Mouse (Mus musculus): ENCODE data around the gene Cstad. TPM values are rescaled to one million over a fixed set of nuclear protein-coding genes. Genes with fewer than 3 reads are reported as not detected.

Gene Cstad
- total and polyA plus RNA-seq, 3 experiments, result not detected

DNA sequence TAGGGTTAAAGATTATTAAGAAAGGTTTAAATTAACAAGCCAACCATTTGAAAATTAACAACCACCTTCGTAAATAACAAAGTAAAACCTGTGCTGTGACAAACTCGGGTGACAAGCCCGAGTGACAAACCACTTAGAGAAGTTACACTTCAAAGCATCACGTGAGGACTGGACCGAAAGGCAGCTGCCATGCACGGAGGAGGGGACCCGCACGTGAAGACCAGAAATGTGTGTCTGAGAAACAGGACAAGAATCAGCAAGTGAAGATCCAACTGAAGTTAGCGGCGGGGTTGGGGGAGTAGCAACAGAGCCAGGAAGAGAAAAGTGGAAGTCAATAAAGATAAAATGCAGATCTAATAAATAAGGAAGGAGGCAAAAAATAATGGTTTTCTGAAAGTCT lies 29.0 kb downstream of the Cstad start:
- H3K4me1 ChIP-seq (ENCODE audit: control insufficient read depth in 1 of 2, insufficient read depth in 2 of 2, low read length in 2 of 2), result peaks cover 3 to 4% of the 10 kb centered on the region in 2 experiments; a peak in 3 of 4 replicates
- H3K9me3 ChIP-seq (replicated peaks; ENCODE audit: insufficient read depth, low read length), result no peaks in the 10 kb centered on the region
- H3K4me3 ChIP-seq (ENCODE audit: control insufficient read depth in 1 of 2, insufficient read depth in 1 of 2, low read depth in 2 of 2, low read length in 2 of 2), result peak overlapping the region; percentile 48 to 64
- TF ChIP-seq CHD2 (IDR thresholded peaks at IDR 0.05; ENCODE audit: low read length), result no peak
- TF ChIP-seq BHLHE40 (IDR thresholded peaks at IDR 0.05; ENCODE audit: borderline replicate concordance, low read depth, low read length), result peak; percentile 93
- TF ChIP-seq MAX (IDR thresholded peaks at IDR 0.05; ENCODE audit: low read length), result peak; percentile 61; the same call in 1 of the 2 replicates
- no peak for TF ChIP-seq MYC (IDR thresholded peaks at IDR 0.05; ENCODE audit: low read depth, low read length)
- no peak for TF ChIP-seq TAL1 (IDR thresholded peaks at IDR 0.05; ENCODE audit: low read length)
- TF ChIP-seq SIN3A (IDR thresholded peaks at IDR 0.05; ENCODE audit: low read length), result peak; percentile 27; the same call in 1 of the 2 replicates
- no peak for TF ChIP-seq NELFE (IDR thresholded peaks at IDR 0.05; ENCODE audit: low read depth, low read length)
- no peak for TF ChIP-seq GABPA (IDR thresholded peaks at IDR 0.05; ENCODE audit: low read depth, low read length)
- TF ChIP-seq USF1 (IDR thresholded peaks at IDR 0.05; ENCODE audit: low read depth, low read length), result peak; percentile 76
- TF ChIP-seq MXI1 (IDR thresholded peaks at IDR 0.05; ENCODE audit: low read depth, low read length), result peak; percentile 57; the same call in 1 of the 2 replicates
- no peak for TF ChIP-seq E2F4 (IDR thresholded peaks at IDR 0.05; ENCODE audit: borderline replicate concordance, low read depth, low read length)
- 0 out of 2 replicates have a peak, but pooled peaks have one; percentile 50 for TF ChIP-seq MAZ (IDR thresholded peaks at IDR 0.05; ENCODE audit: low read depth, low read length)
- 0 out of 4 replicates have a peak, but pooled peaks of 1 of the 2 experiments have one; percentile 21 for TF ChIP-seq USF2 (IDR thresholded peaks at IDR 0.05; ENCODE audit: borderline replicate concordance in 1 of 2, insufficient read depth in 1 of 2, low read depth in 1 of 2, low read length in 2 of 2)
- TF ChIP-seq RCOR1 (IDR thresholded peaks at IDR 0.05; ENCODE audit: low read depth, low read length), result 0 out of 2 replicates have a peak, but pooled peaks have one; percentile 10
- H3K79me2 ChIP-seq (ENCODE audit: control insufficient read depth, insufficient read depth, low read length, poor library complexity), result no peaks in the 10 kb centered on the region
- H3K27me3 ChIP-seq (ENCODE audit: control insufficient read depth in 1 of 2, insufficient read depth in 2 of 2, low read length in 2 of 2), result peaks cover under 1 to 4% of the 10 kb centered on the region in 2 experiments; a peak in 2 of 4 replicates
- DNase-seq (ENCODE audit: low read depth, low spot score), result peak; percentile 53
- peak overlapping the region; percentile 34; the same call in 1 of the 2 replicates for H3K27ac ChIP-seq (ENCODE audit: control insufficient read depth, low read depth, low read length)
- peak overlapping the region; percentile 33; the same call in 1 of the 2 replicates for H3K9ac ChIP-seq (ENCODE audit: control insufficient read depth, low read depth, low read length, poor library complexity, severe bottlenecking)
- peaks cover 0 to 4% of the 10 kb centered on the region in 2 experiments; a peak in 1 of 4 replicates for H3K36me3 ChIP-seq (ENCODE audit: control insufficient read depth in 1 of 2, insufficient read depth in 2 of 2, low read length in 2 of 2)

DNA sequence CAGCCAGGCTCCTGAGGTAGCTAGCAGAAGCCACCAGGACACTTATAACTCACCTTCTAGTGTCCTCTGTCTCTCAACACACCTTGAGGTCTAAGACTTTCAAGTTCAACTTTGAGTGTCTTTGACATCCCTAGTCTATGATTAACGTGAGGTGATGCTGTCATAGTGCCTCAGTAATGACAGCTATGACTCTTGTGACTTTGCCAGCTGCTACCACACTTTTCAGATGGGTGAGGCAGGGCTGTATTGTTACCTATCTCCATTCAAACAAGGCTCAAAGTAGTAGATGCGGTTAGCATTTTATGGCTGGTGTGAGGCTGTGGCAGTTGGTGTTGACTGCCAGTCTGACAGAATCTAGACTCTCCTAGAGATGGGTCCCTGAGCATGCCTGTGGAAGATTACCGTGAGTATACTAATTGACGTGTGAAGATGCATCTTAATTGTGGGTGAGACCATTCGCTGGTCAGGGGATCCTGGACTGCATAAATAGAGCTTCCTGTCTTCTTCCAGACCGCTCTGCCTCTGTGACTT lies 30.5 kb downstream of the Cstad start:
- no peaks in the 10 kb centered on the region; a peak in 1 of 4 replicates for H3K27me3 ChIP-seq (ENCODE audit: control insufficient read depth in 1 of 2, insufficient read depth in 2 of 2, low read length in 2 of 2)
- H3K4me3 ChIP-seq (ENCODE audit: control insufficient read depth in 1 of 2, insufficient read depth in 1 of 2, low read depth in 2 of 2, low read length in 2 of 2), result no peak overlapping the region
- TF ChIP-seq ZNF384 (IDR thresholded peaks at IDR 0.05; ENCODE audit: low read depth, low read length) (no peak), ELF1 (IDR thresholded peaks at IDR 0.05; ENCODE audit: low read depth, low read length) (no peak), MXI1 (IDR thresholded peaks at IDR 0.05; ENCODE audit: low read depth, low read length) (no peak), NRF1 (IDR thresholded peaks at IDR 0.05; ENCODE audit: insufficient read depth, low read depth, low read length, poor library complexity, severe bottlenecking) (no peak), ZC3H11A (IDR thresholded peaks at IDR 0.05; ENCODE audit: low read depth, low read length) (no peak), E2F4 (IDR thresholded peaks at IDR 0.05; ENCODE audit: borderline replicate concordance, low read depth, low read length) (no peak), ETS1 (IDR thresholded peaks at IDR 0.05; ENCODE audit: low read depth, low read length) (no peak), UBTF (IDR thresholded peaks at IDR 0.05; ENCODE audit: borderline replicate concordance, insufficient read depth, low read depth, low read length) (no peak), TCF12 (IDR thresholded peaks at IDR 0.05; ENCODE audit: low read depth, low read length) (no peak), POLR2AphosphoS5 (IDR thresholded peaks at IDR 0.05; ENCODE audit: borderline replicate concordance, low read depth, low read length) (no peak), GATA1 (IDR thresholded peaks at IDR 0.05; ENCODE audit: low read depth, low read length) (no peak), SIN3A (IDR thresholded peaks at IDR 0.05; ENCODE audit: low read length) (no peak), JUND (IDR thresholded peaks at IDR 0.05; ENCODE audit: low read depth, low read length) (no peak), CHD2 (IDR thresholded peaks at IDR 0.05; ENCODE audit: low read length) (no peak), RAD21 (IDR thresholded peaks at IDR 0.05; ENCODE audit: low read depth, low read length) (no peak), ZKSCAN1 (IDR thresholded peaks at IDR 0.05; ENCODE audit: low read depth, low read length) (no peak)
- no peak overlapping the region for H3K27ac ChIP-seq (ENCODE audit: control insufficient read depth, low read depth, low read length)
- H3K4me1 ChIP-seq (ENCODE audit: control insufficient read depth in 1 of 2, insufficient read depth in 2 of 2, low read length in 2 of 2), result peaks cover 3 to 4% of the 10 kb centered on the region in 2 experiments; a peak in 3 of 4 replicates
- no peak overlapping the region for H3K9ac ChIP-seq (ENCODE audit: control insufficient read depth, low read depth, low read length, poor library complexity, severe bottlenecking)
- no peaks in the 10 kb centered on the region for H3K79me2 ChIP-seq (ENCODE audit: control insufficient read depth, insufficient read depth, low read length, poor library complexity)
- H3K36me3 ChIP-seq (ENCODE audit: control insufficient read depth in 1 of 2, insufficient read depth in 2 of 2, low read length in 2 of 2), result peaks cover 0 to 4% of the 10 kb centered on the region in 2 experiments; a peak in 1 of 4 replicates
- DNase-seq (ENCODE audit: low read depth, low spot score), result no peak
- H3K9me3 ChIP-seq (replicated peaks; ENCODE audit: insufficient read depth, low read length), result no peaks in the 10 kb centered on the region

Measured in MEL (cell line).